Mouse (Mus musculus): ENCODE data around the gene Brd3. TPM values are rescaled to one million over a fixed set of nuclear protein-coding genes. Genes with fewer than 3 reads are reported as not detected.

The Brd3 gene
- total and polyA plus RNA-seq, 3 experiments = 10.7 to 46.9 (median 38.7) TPM

- TF ChIP-seq JUND (IDR thresholded peaks at IDR 0.05; ENCODE audit: low read depth, low read length) = no peak
Observed at GRCm38 (mm10) chr2:27460163-27460562, 47.3 kb downstream of the Brd3 start.

DNA sequence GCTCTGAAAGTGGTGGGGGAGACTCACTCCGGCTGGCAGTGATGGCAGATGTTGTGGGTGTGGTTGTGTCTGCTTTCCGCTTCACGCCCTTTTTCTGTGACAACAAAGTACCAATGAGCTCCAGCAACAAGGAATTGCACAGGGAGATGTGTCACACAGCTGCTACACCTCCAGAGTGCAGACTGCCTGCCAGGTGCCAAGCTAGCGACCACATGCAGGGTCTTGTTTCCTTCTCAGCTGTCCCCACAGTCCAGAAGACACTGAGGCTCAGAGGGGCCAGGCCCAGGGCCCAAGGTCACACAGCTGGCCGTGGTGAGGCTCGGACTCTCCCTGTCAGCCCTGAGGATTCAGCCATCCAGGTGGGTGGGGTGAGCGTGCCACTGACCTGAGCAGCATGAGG is 47.7 kb downstream of the Brd3 start:
- TF ChIP-seq E2F4 (IDR thresholded peaks at IDR 0.05; ENCODE audit: borderline replicate concordance, low read depth, low read length) (no peak), GATA1 (IDR thresholded peaks at IDR 0.05; ENCODE audit: low read depth, low read length) (no peak), SMC3 (IDR thresholded peaks at IDR 0.05; ENCODE audit: low read depth, low read length) (no peak), TCF12 (IDR thresholded peaks at IDR 0.05; ENCODE audit: low read depth, low read length) (no peak), CTCF (IDR thresholded peaks at IDR 0.05 in 2 of 3, conservative IDR thresholded peaks at IDR 0.05 in 1 of 3; ENCODE audit: control insufficient read depth in 1 of 3, insufficient read depth in 1 of 3, low read depth in 2 of 3, low read length in 3 of 3, poor library complexity in 1 of 3, severe bottlenecking in 1 of 3) (no peak), RAD21 (IDR thresholded peaks at IDR 0.05; ENCODE audit: low read depth, low read length) (no peak), NRF1 (IDR thresholded peaks at IDR 0.05; ENCODE audit: insufficient read depth, low read depth, low read length, poor library complexity, severe bottlenecking) (no peak), KAT2A (conservative IDR thresholded peaks at IDR 0.05; ENCODE audit: low read depth, low read length) (no peak), MYC (IDR thresholded peaks at IDR 0.05; ENCODE audit: low read depth, low read length) (no peak), MXI1 (IDR thresholded peaks at IDR 0.05; ENCODE audit: low read depth, low read length) (no peak), ZMIZ1 (IDR thresholded peaks at IDR 0.05; ENCODE audit: low read depth, low read length) (no peak), MAFK (IDR thresholded peaks at IDR 0.05; ENCODE audit: borderline replicate concordance, low read depth, low read length) (no peak)
- no peaks in the 10 kb centered on the region for H3K27me3 ChIP-seq (ENCODE audit: control insufficient read depth in 1 of 2, insufficient read depth in 2 of 2, low read length in 2 of 2)
- no peak for DNase-seq (ENCODE audit: low read depth, low spot score)
- H3K4me3 ChIP-seq (ENCODE audit: control insufficient read depth in 1 of 2, insufficient read depth in 1 of 2, low read depth in 2 of 2, low read length in 2 of 2) = no peak overlapping the region
- H3K9ac ChIP-seq (ENCODE audit: control insufficient read depth, low read depth, low read length, poor library complexity, severe bottlenecking) = no peak overlapping the region
- H3K9me3 ChIP-seq (replicated peaks; ENCODE audit: insufficient read depth, low read length) = no peaks in the 10 kb centered on the region
- no peak overlapping the region for H3K27ac ChIP-seq (ENCODE audit: control insufficient read depth, low read depth, low read length)
- no peaks in the 10 kb centered on the region for H3K79me2 ChIP-seq (ENCODE audit: control insufficient read depth, insufficient read depth, low read length, poor library complexity)
- H3K4me1 ChIP-seq (ENCODE audit: control insufficient read depth in 1 of 2, insufficient read depth in 2 of 2, low read length in 2 of 2) = no peaks in the 10 kb centered on the region
- peaks cover 0 to 8% of the 10 kb centered on the region in 2 experiments; a peak in 2 of 4 replicates for H3K36me3 ChIP-seq (ENCODE audit: control insufficient read depth in 1 of 2, insufficient read depth in 2 of 2, low read length in 2 of 2)

More at GRCm38 (mm10) chr2:27460163-27460562, 47.3 kb downstream of the Brd3 start:
- no peak overlapping the region for H3K9ac ChIP-seq (ENCODE audit: control insufficient read depth, low read depth, low read length, poor library complexity, severe bottlenecking)
- no peaks in the 10 kb centered on the region for H3K4me1 ChIP-seq (ENCODE audit: control insufficient read depth in 1 of 2, insufficient read depth in 2 of 2, low read length in 2 of 2)
- no peak overlapping the region for H3K4me3 ChIP-seq (ENCODE audit: control insufficient read depth in 1 of 2, insufficient read depth in 1 of 2, low read depth in 2 of 2, low read length in 2 of 2)
- no peak overlapping the region for H3K27ac ChIP-seq (ENCODE audit: control insufficient read depth, low read depth, low read length)
- no peak for DNase-seq (ENCODE audit: low read depth, low spot score)
- H3K79me2 ChIP-seq (ENCODE audit: control insufficient read depth, insufficient read depth, low read length, poor library complexity) = no peaks in the 10 kb centered on the region
- peaks cover 0 to 8% of the 10 kb centered on the region in 2 experiments; a peak in 2 of 4 replicates for H3K36me3 ChIP-seq (ENCODE audit: control insufficient read depth in 1 of 2, insufficient read depth in 2 of 2, low read length in 2 of 2)
- H3K27me3 ChIP-seq (ENCODE audit: control insufficient read depth in 1 of 2, insufficient read depth in 2 of 2, low read length in 2 of 2) = no peaks in the 10 kb centered on the region
- no peaks in the 10 kb centered on the region for H3K9me3 ChIP-seq (replicated peaks; ENCODE audit: insufficient read depth, low read length)

- Histone ChIP-seq H3K27ac (ENCODE audit: control insufficient read depth, low read depth, low read length) (no peak overlapping the region), H3K4me3 (ENCODE audit: control insufficient read depth in 1 of 2, insufficient read depth in 1 of 2, low read depth in 2 of 2, low read length in 2 of 2) (no peak overlapping the region), H3K36me3 (ENCODE audit: control insufficient read depth in 1 of 2, insufficient read depth in 2 of 2, low read length in 2 of 2) (peaks cover 0 to 2% of the 10 kb centered on the region in 2 experiments; a peak in 1 of 4 replicates), H3K4me1 (ENCODE audit: control insufficient read depth in 1 of 2, insufficient read depth in 2 of 2, low read length in 2 of 2) (no peaks in the 10 kb centered on the region), H3K79me2 (ENCODE audit: control insufficient read depth, insufficient read depth, low read length, poor library complexity) (no peaks in the 10 kb centered on the region), H3K27me3 (ENCODE audit: control insufficient read depth in 1 of 2, insufficient read depth in 2 of 2, low read length in 2 of 2) (no peaks in the 10 kb centered on the region), H3K9ac (ENCODE audit: control insufficient read depth, low read depth, low read length, poor library complexity, severe bottlenecking) (no peak overlapping the region), H3K9me3 (replicated peaks; ENCODE audit: insufficient read depth, low read length) (no peaks in the 10 kb centered on the region)
- TF ChIP-seq RCOR1 (IDR thresholded peaks at IDR 0.05; ENCODE audit: low read depth, low read length) (no peak), MYB (IDR thresholded peaks at IDR 0.05; ENCODE audit: low read depth, low read length) (no peak), MYC (IDR thresholded peaks at IDR 0.05; ENCODE audit: low read depth, low read length) (no peak), EP300 (IDR thresholded peaks at IDR 0.05; ENCODE audit: low read depth in 1 of 2, low read length in 2 of 2) (no peak), MEF2A (IDR thresholded peaks at IDR 0.05; ENCODE audit: extremely low read depth, insufficient replicate concordance, low read depth, low read length, poor library complexity, severe bottlenecking) (no peak)
- no peak for DNase-seq (ENCODE audit: low read depth, low spot score)
Observed at GRCm38 (mm10) chr2:27450226-27450625, 57.2 kb downstream of the Brd3 start.

All from MEL (cell line).